Mouse (Mus musculus) forebrain, embryonic 13.5 days (tissue): ENCODE data around the gene Tbc1d10a. TPM values are rescaled to one million over a fixed set of nuclear protein-coding genes. Genes with fewer than 3 reads are reported as not detected.

Experiments used
- ATAC-seq: fragments of 200-750 bp; cut with Nextera tagmentation; 2 replicates; pipeline ENCODE4 v1.8.0; 2017
- H3K27ac ChIP-seq: fragments of 300-500 bp; sonication (generic); 2 replicates; pipeline ENCODE4 v1.5.1; 2015; ENCODE audit warnings: inconsistent platforms, mild to moderate bottlenecking, moderate library complexity
- H3K27me3 ChIP-seq: fragments of 300-500 bp; sonication (generic); 2 replicates; pipeline ENCODE4 v1.6.1; 2015; ENCODE audit warnings: mild to moderate bottlenecking, inconsistent platforms
- H3K36me3 ChIP-seq: fragments of 300-500 bp; sonication (generic); 2 replicates; pipeline ENCODE4 v1.6.1; 2015; ENCODE audit warnings: mild to moderate bottlenecking, inconsistent platforms; ENCODE audit not compliant: poor library complexity, severe bottlenecking
- H3K4me1 ChIP-seq: fragments of 300-500 bp; sonication (generic); 2 replicates; pipeline ENCODE4 v1.6.1; 2015; ENCODE audit warnings: inconsistent platforms
- H3K4me2 ChIP-seq: fragments of 300-500 bp; sonication (generic); 2 replicates; pipeline ENCODE4 v1.6.1; 2015; ENCODE audit warnings: inconsistent platforms, mild to moderate bottlenecking, moderate library complexity
- H3K4me3 ChIP-seq: fragments of 300-500 bp; sonication (generic); 2 replicates; pipeline ENCODE4 v1.5.1; 2015; ENCODE audit warnings: mild to moderate bottlenecking, inconsistent platforms
- H3K9ac ChIP-seq: fragments of 300-500 bp; sonication (generic); 2 replicates; pipeline ENCODE4 v1.6.1; 2015; ENCODE audit warnings: mild to moderate bottlenecking, inconsistent platforms
- H3K9me3 ChIP-seq: fragments of 300-500 bp; sonication (generic); replicated peaks from 2 replicates; pipeline ENCODE4 v1.6.1; 2016; ENCODE audit warnings: inconsistent platforms
- WGBS: fragments of 180-500 bp; shearing (Covaris S2); methylation state at CpG from one replicate; pipeline ENCODE4 v1.1.7; 2015; 5-methylcytosine and 5-hydroxymethylcytosine counted together
- polyA plus RNA-seq: library from polyadenylated mRNA; unstranded; fragments of >200 nt; fragmentation: Nextera tagmentation; extraction: Ambion mirVana; gene quantifications from 2 replicates; pipeline ENCODE4 v1.2.1, GENCODE M21; 2015

Tbc1d10a gene
- polyA plus RNA-seq, 1 experiment from 2014 or later: 23.7 TPM

GRCm38 (mm10) chr11:4205951-4206350 lies 19.4 kb downstream of the Tbc1d10a start:
- H3K4me1 ChIP-seq: peaks cover 4% of the 10 kb centered on the region; the same call in 1 of the 2 replicates
- H3K27ac ChIP-seq: no peak overlapping the region
- no peaks in the 10 kb centered on the region for H3K27me3 ChIP-seq
- H3K9me3 ChIP-seq: no peaks in the 10 kb centered on the region
- H3K36me3 ChIP-seq: peaks cover 36% of the 10 kb centered on the region
- no peak for ATAC-seq
- H3K4me2 ChIP-seq: no peak overlapping the region
- 92% methylated on average over 7 of the region's 7 CpGs for WGBS
- H3K9ac ChIP-seq: no peak overlapping the region
- H3K4me3 ChIP-seq: no peak overlapping the region

- Histone ChIP-seq H3K4me3 (no peak overlapping the region), H3K9me3 (no peaks in the 10 kb centered on the region), H3K4me2 (no peak overlapping the region), H3K27ac (no peak overlapping the region), H3K9ac (no peak overlapping the region), H3K27me3 (no peaks in the 10 kb centered on the region), H3K4me1 (peaks cover 4% of the 10 kb centered on the region; the same call in 1 of the 2 replicates), H3K36me3 (peaks cover 42% of the 10 kb centered on the region)
- no peak for ATAC-seq
- 87% methylated on average over 6 of the region's 6 CpGs for WGBS
Observed at GRCm38 (mm10) chr11:4206563-4206962, 20.0 kb downstream of the Tbc1d10a start.

- H3K36me3 ChIP-seq: peaks cover 53% of the 10 kb centered on the region
- H3K9ac ChIP-seq: no peak overlapping the region
- peaks cover 4% of the 10 kb centered on the region; the same call in 1 of the 2 replicates for H3K4me1 ChIP-seq
- no peak for ATAC-seq
- H3K4me2 ChIP-seq: no peak overlapping the region
- no peaks in the 10 kb centered on the region for H3K27me3 ChIP-seq
- no peak overlapping the region for H3K4me3 ChIP-seq
- H3K27ac ChIP-seq: no peak overlapping the region
- WGBS: 91% methylated on average over 9 of the region's 9 CpGs
- no peaks in the 10 kb centered on the region for H3K9me3 ChIP-seq
Observed at GRCm38 (mm10) chr11:4207655-4208054, 21.1 kb downstream of the Tbc1d10a start.

- Histone ChIP-seq H3K27me3 (no peaks in the 10 kb centered on the region), H3K9ac (no peak overlapping the region), H3K4me2 (no peak overlapping the region), H3K4me1 (no peaks in the 10 kb centered on the region), H3K9me3 (no peaks in the 10 kb centered on the region), H3K4me3 (no peak overlapping the region), H3K36me3 (peaks cover 72% of the 10 kb centered on the region), H3K27ac (no peak overlapping the region)
- no peak for ATAC-seq
- 83% methylated on average over 5 of the region's 5 CpGs for WGBS
Observed at GRCm38 (mm10) chr11:4209556-4209955, 23.0 kb downstream of the Tbc1d10a start.

- H3K9me3 ChIP-seq: no peaks in the 10 kb centered on the region
- H3K4me2 ChIP-seq: no peak overlapping the region
- no peak overlapping the region for H3K4me3 ChIP-seq
- H3K27ac ChIP-seq: no peak overlapping the region
- ATAC-seq: no peak
- H3K27me3 ChIP-seq: no peaks in the 10 kb centered on the region
- WGBS: 96% methylated on average over 1 of the region's 1 CpGs
- H3K4me1 ChIP-seq: no peaks in the 10 kb centered on the region
- peaks cover 84% of the 10 kb centered on the region for H3K36me3 ChIP-seq
- H3K9ac ChIP-seq: no peak overlapping the region
Observed at GRCm38 (mm10) chr11:4210786-4211185, 24.2 kb downstream of the Tbc1d10a start.

GRCm38 (mm10) chr11:4213107-4213506 lies 26.5 kb downstream of the Tbc1d10a start:
- WGBS: 96% methylated on average over 10 of the region's 10 CpGs

GRCm38 (mm10) chr11:4214572-4214971 lies 28.0 kb downstream of the Tbc1d10a start:
- Histone ChIP-seq H3K9me3 (0 out of 2 replicates have a peak, but pooled peaks cover 3% of the 10 kb centered on the region), H3K27ac (no peak overlapping the region), H3K4me2 (no peak overlapping the region), H3K9ac (no peak overlapping the region), H3K4me3 (no peak overlapping the region), H3K36me3 (peaks cover 63% of the 10 kb centered on the region), H3K27me3 (peaks cover 21% of the 10 kb centered on the region), H3K4me1 (peaks cover 11% of the 10 kb centered on the region)
- no peak for ATAC-seq
- 92% methylated on average over 14 of the region's 14 CpGs for WGBS

More at GRCm38 (mm10) chr11:4213107-4213506, 26.5 kb downstream of the Tbc1d10a start:
- ATAC-seq: no peak
- H3K36me3 ChIP-seq: peaks cover 70% of the 10 kb centered on the region
- H3K9ac ChIP-seq: no peak overlapping the region
- peaks cover 4% of the 10 kb centered on the region for H3K4me1 ChIP-seq
- 0 out of 2 replicates have a peak, but pooled peaks cover 3% of the 10 kb centered on the region for H3K9me3 ChIP-seq
- H3K4me2 ChIP-seq: no peak overlapping the region
- H3K27ac ChIP-seq: no peak overlapping the region
- no peak overlapping the region for H3K4me3 ChIP-seq
- peaks cover 9% of the 10 kb centered on the region for H3K27me3 ChIP-seq

- Histone ChIP-seq H3K36me3 (peaks cover 58% of the 10 kb centered on the region), H3K4me1 (peaks cover 11% of the 10 kb centered on the region)
- WGBS: 90% methylated on average over 10 of the region's 10 CpGs
Observed at GRCm38 (mm10) chr11:4215061-4215460, 28.5 kb downstream of the Tbc1d10a start.

GRCm38 (mm10) chr11:4216248-4217000 lies 29.8 kb downstream of the Tbc1d10a start:
- WGBS: 85% methylated on average over 9 of the region's 9 CpGs
- Histone ChIP-seq H3K9ac (no peak overlapping the region), H3K36me3 (peaks cover 45% of the 10 kb centered on the region), H3K4me1 (peaks cover 11% of the 10 kb centered on the region), H3K27me3 (peaks cover 28% of the 10 kb centered on the region), H3K27ac (no peak overlapping the region), H3K4me3 (no peak overlapping the region), H3K4me2 (no peak overlapping the region), H3K9me3 (0 out of 2 replicates have a peak, but pooled peaks cover 3% of the 10 kb centered on the region)
- ATAC-seq: no peak

More at GRCm38 (mm10) chr11:4215061-4215460, 28.5 kb downstream of the Tbc1d10a start:
- no peak for ATAC-seq
- Histone ChIP-seq H3K4me3 (no peak overlapping the region), H3K4me2 (no peak overlapping the region), H3K9me3 (0 out of 2 replicates have a peak, but pooled peaks cover 3% of the 10 kb centered on the region), H3K27ac (no peak overlapping the region), H3K9ac (no peak overlapping the region), H3K27me3 (peaks cover 25% of the 10 kb centered on the region)

GRCm38 (mm10) chr11:4217914-4218629 lies 31.5 kb downstream of the Tbc1d10a start, which contains the start of gene Castor1:
Gene Castor1 (plus strand): TSS chr11:4218225.
- 2% methylated on average over 56 of the region's 56 CpGs for WGBS
- ATAC-seq: peak; percentile 87
- Histone ChIP-seq H3K9ac (peak within 1 kb of the TSS; percentile 65), H3K4me3 (peak within 1 kb of the TSS; percentile 43), H3K27me3 (peaks cover 28% of the 10 kb centered on the region), H3K36me3 (peaks cover 29% of the 10 kb centered on the region), H3K27ac (no peak within 1 kb of the TSS), H3K4me2 (peak within 1 kb of the TSS; percentile 86), H3K4me1 (peaks cover 11% of the 10 kb centered on the region), H3K9me3 (0 out of 2 replicates have a peak, but pooled peaks cover 3% of the 10 kb centered on the region)

GRCm38 (mm10) chr11:4218637-4219036 lies 32.0 kb downstream of the Tbc1d10a start:
- peak overlapping the region; percentile 65; the same call in 1 of the 2 replicates for H3K9ac ChIP-seq

GRCm38 (mm10) chr11:4219317-4219751 lies 32.7 kb downstream of the Tbc1d10a start:
- no peak for ATAC-seq
- H3K4me2 ChIP-seq: no peak overlapping the region
- peaks cover 28% of the 10 kb centered on the region for H3K27me3 ChIP-seq
- H3K9ac ChIP-seq: no peak overlapping the region
- 21% methylated on average over 2 of the region's 2 CpGs for WGBS
- 0 out of 2 replicates have a peak, but pooled peaks cover 3% of the 10 kb centered on the region for H3K9me3 ChIP-seq
- H3K36me3 ChIP-seq: peaks cover 17% of the 10 kb centered on the region
- H3K4me1 ChIP-seq: peaks cover 11% of the 10 kb centered on the region
- H3K4me3 ChIP-seq: no peak overlapping the region
- H3K27ac ChIP-seq: no peak overlapping the region

More at GRCm38 (mm10) chr11:4218637-4219036, 32.0 kb downstream of the Tbc1d10a start:
- peaks cover 24% of the 10 kb centered on the region for H3K36me3 ChIP-seq
- H3K4me1 ChIP-seq: peaks cover 11% of the 10 kb centered on the region
- no peak for ATAC-seq
- peaks cover 28% of the 10 kb centered on the region for H3K27me3 ChIP-seq
- peak overlapping the region; percentile 43 for H3K4me3 ChIP-seq
- 3% methylated on average over 6 of the region's 6 CpGs for WGBS
- H3K27ac ChIP-seq: no peak overlapping the region
- 0 out of 2 replicates have a peak, but pooled peaks cover 3% of the 10 kb centered on the region for H3K9me3 ChIP-seq
- H3K4me2 ChIP-seq: peak overlapping the region; percentile 86
